Mouse (Mus musculus): ENCODE measurements around the gene Tnfsf14.

GRCm38 (mm10) chr17:57188510-57189192 lies 5.3 kb downstream of the Tnfsf14 start:
- TF ChIP-seq CTCF (conservative IDR thresholded peaks at IDR 0.05 in 1 of 2, IDR thresholded peaks at IDR 0.05 in 1 of 2; ENCODE audit: low read depth in 2 of 2, low read length in 2 of 2) (no peak), ZNF384 (IDR thresholded peaks at IDR 0.05; ENCODE audit: low read depth, low read length) (peak; percentile 86), NRF1 (IDR thresholded peaks at IDR 0.05; ENCODE audit: low read depth, low read length) (no peak)

Measured in CH12.LX (cell line).